Comparison of ENCODE assay signal across 8 mouse cellular contexts in the genomic region with DNA sequence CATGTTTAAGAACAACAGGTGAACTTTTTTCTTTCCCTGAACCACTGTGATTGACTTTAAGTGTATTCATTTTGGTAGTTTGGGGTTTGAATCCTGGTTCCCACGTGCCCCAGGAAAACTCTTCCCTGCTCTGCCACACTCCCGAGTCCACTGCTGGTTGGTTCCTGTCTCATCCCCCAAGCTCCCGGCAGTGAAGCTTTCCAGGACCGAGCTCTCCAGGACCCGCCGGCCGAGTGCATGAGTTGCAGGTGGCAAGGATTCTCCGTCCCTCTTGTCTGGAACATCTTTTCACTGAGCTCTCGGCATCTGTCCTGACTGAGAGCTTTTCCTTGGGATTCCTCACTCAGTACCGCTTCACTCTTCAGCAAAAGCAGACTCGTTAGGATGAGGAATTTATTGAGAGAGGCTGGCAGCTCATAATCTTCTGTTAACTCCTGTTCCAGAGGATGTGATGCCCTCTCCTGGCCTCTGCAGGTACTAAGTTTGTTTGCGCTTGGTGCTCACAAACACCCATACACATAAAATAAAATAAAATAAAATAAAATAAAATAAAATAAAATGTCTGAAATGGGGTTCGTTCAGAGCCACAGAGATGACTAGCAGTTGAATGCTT. TPM values are rescaled to one million over a fixed set of nuclear protein-coding genes. Genes with fewer than 3 reads are reported as not detected.
DNase-seq lines count a peak whose midpoint lies in the region; ATAC-seq and TF ChIP-seq lines count a peak whose summit lies in the region.

No protein-coding gene starts in this region.

- no peaks in the 10 kb centered on the region for H3K9me3 ChIP-seq in hindbrain, postnatal 0 days (ENCODE audit: low read length)

- intact Hi-C loops in gastrocnemius, adult 2 months (cut with DNase I), result loop anchor here (2.0 kb wide), 1 partner anchor 73 kb away; no protein-coding TSS in a partner anchor

- peak; percentile 48 for TF ChIP-seq CTCF in gastrocnemius, adult 2 months (IDR thresholded peaks at IDR 0.05)
- peak; percentile 68 for TF ChIP-seq CTCF in hindbrain, postnatal 0 days (IDR thresholded peaks at IDR 0.05; ENCODE audit: low read depth)

- H3K36me3 ChIP-seq in hindbrain, postnatal 0 days (ENCODE audit: insufficient read depth, low read length), result peaks cover 7% of the 10 kb centered on the region; the same call in 1 of the 2 replicates

- H3K27ac ChIP-seq in gastrocnemius, adult 2 months, result no peak overlapping the region
- H3K27ac ChIP-seq in hindbrain, postnatal 0 days, result no peak overlapping the region

- H3K4me2 ChIP-seq in hindbrain, postnatal 0 days (ENCODE audit: low read depth, low read length), result no peak overlapping the region

- H3K4me3 ChIP-seq in gastrocnemius, adult 2 months, result no peak overlapping the region
- no peak overlapping the region for H3K4me3 ChIP-seq in hindbrain, postnatal 0 days (ENCODE audit: low read length)

- 58% methylated on average over 13 of the region's 13 CpGs for WGBS in hindbrain, postnatal 0 days

- no peaks in the 10 kb centered on the region for H3K4me1 ChIP-seq in hindbrain, postnatal 0 days (ENCODE audit: insufficient read depth, low read length)

- no peak overlapping the region for H3K9ac ChIP-seq in hindbrain, postnatal 0 days (replicated peaks; ENCODE audit: low read length)

- no peak for ATAC-seq in hindbrain, postnatal 0 days

- no peaks in the 10 kb centered on the region for H3K27me3 ChIP-seq in hindbrain, postnatal 0 days (ENCODE audit: insufficient read depth, low read length)

- DNase-seq in gastrocnemius, adult 2 months, result no peak
- no peak for DNase-seq in gastrocnemius, adult 18-20 months (ENCODE audit: low spot score)
- peak; percentile 60 to 70 for DNase-seq in right cerebral cortex, adult 2 months (ENCODE audit: low spot score in 2 of 2)
- DNase-seq in right cerebral cortex, postnatal 36 days (ENCODE audit: low spot score in 2 of 2), result no peak
- peak; percentile 39 to 59 for DNase-seq in adrenal gland, postnatal 36 days
- DNase-seq in hindbrain, postnatal 0 days (ENCODE audit: low spot score), result peak; percentile 81
- peak; percentile 68 for DNase-seq in lung, postnatal 10 days
- DNase-seq in urinary bladder, postnatal 4 days (ENCODE audit: low spot score in 2 of 2), result no peak

RNA-seq across cellular contexts. Expression of a gene that starts 1.4 kb away (rescaled TPM):
- 100 to 1,000 TPM; 290 to 372 TPM for total RNA-seq in gastrocnemius, adult 2 months (2021)
- 100 to 1,000 TPM; 308 to 335 TPM for total RNA-seq in gastrocnemius, adult 18-20 months (2021)
- 100 to 1,000 TPM; 522 to 541 TPM for total RNA-seq in adrenal gland, postnatal 36 days (2021)
- total RNA-seq in hindbrain, postnatal 0 days (2014; rRNA removed), result 137 and 147 TPM in 2 replicates
- polyA plus RNA-seq in hindbrain, postnatal 0 days (2015; fragmentation: Nextera tagmentation; extraction: Ambion mirVana), result 432 and 453 TPM in 2 replicates

RNA-seq across cellular contexts. Expression of a gene that starts 30.2 kb away (rescaled TPM):
- not detected for total RNA-seq in gastrocnemius, adult 2 months (2021)
- not detected for total RNA-seq in gastrocnemius, adult 18-20 months (2021)
- 1 to 10 TPM in 1 of 2 experiments, under 1 TPM in 1; 0.40 to 2.9 TPM for total RNA-seq in adrenal gland, postnatal 36 days (2021)
- total RNA-seq in hindbrain, postnatal 0 days (2014; rRNA removed), result 4.0 and 7.0 TPM in 2 replicates
- 3.7 and 4.4 TPM in 2 replicates for polyA plus RNA-seq in hindbrain, postnatal 0 days (2015; fragmentation: Nextera tagmentation; extraction: Ambion mirVana)

Comparison
In these comparisons a context has a peak if more than half of its experiments do, and no peak if none do; other contexts are left out.
1. DNase-seq: peak in right cerebral cortex, adult 2 months (2 of 2), adrenal gland, postnatal 36 days (2 of 2), hindbrain, postnatal 0 days (single experiment) and lung, postnatal 10 days (single experiment); none in gastrocnemius, adult 2 months (single experiment), gastrocnemius, adult 18-20 months (single experiment), right cerebral cortex, postnatal 36 days (0 of 2) and urinary bladder, postnatal 4 days (0 of 2).